Mouse (Mus musculus): ENCODE results near the gene Nup214. TPM values are rescaled to one million over a fixed set of nuclear protein-coding genes. Genes with fewer than 3 reads are reported as not detected.

The Nup214 gene
- total and polyA plus RNA-seq, 2 experiments: 5.3 to 11.5 TPM

GRCm38 (mm10) chr2:32019704-32020103 is 45.5 kb downstream of the Nup214 start:
- H3K36me3 ChIP-seq (ENCODE audit: control insufficient read depth, insufficient read depth, low read length): peaks cover 41% of the 10 kb centered on the region
- no peak overlapping the region for H3K9ac ChIP-seq (ENCODE audit: low read depth, low read length)
- no peak for TF ChIP-seq CTCF (IDR thresholded peaks at IDR 0.05; ENCODE audit: low read depth, low read length)
- TF ChIP-seq POLR2A (IDR thresholded peaks at IDR 0.05; ENCODE audit: extremely low read depth, insufficient read depth, low read length): no peak
- no peak overlapping the region for H3K27ac ChIP-seq (replicated peaks; ENCODE audit: insufficient read depth, low read depth, low read length)
- no peaks in the 10 kb centered on the region for H3K27me3 ChIP-seq (ENCODE audit: control insufficient read depth, insufficient read depth, low read length)
- no peak overlapping the region for H3K4me3 ChIP-seq (ENCODE audit: insufficient read depth, low read depth, low read length)
- no peaks in the 10 kb centered on the region for H3K79me2 ChIP-seq (ENCODE audit: control insufficient read depth, insufficient read depth, low read length)
- no peak for DNase-seq (ENCODE audit: extremely low read depth, low read depth, low spot score)
- WGBS: 55% methylated on average over 4 of the region's 4 CpGs
- H3K4me1 ChIP-seq (ENCODE audit: control insufficient read depth, insufficient read depth, low read length): no peaks in the 10 kb centered on the region

GRCm38 (mm10) chr2:32020229-32020628 is 46.0 kb downstream of the Nup214 start:
- H3K79me2 ChIP-seq (ENCODE audit: control insufficient read depth, insufficient read depth, low read length): no peaks in the 10 kb centered on the region
- H3K4me3 ChIP-seq (ENCODE audit: insufficient read depth, low read depth, low read length): no peak overlapping the region
- H3K4me1 ChIP-seq (ENCODE audit: control insufficient read depth, insufficient read depth, low read length): no peaks in the 10 kb centered on the region
- no peaks in the 10 kb centered on the region for H3K27me3 ChIP-seq (ENCODE audit: control insufficient read depth, insufficient read depth, low read length)
- DNase-seq (ENCODE audit: extremely low read depth, low read depth, low spot score): no peak
- H3K27ac ChIP-seq (replicated peaks; ENCODE audit: insufficient read depth, low read depth, low read length): no peak overlapping the region
- H3K36me3 ChIP-seq (ENCODE audit: control insufficient read depth, insufficient read depth, low read length): peaks cover 42% of the 10 kb centered on the region
- no peak overlapping the region for H3K9ac ChIP-seq (ENCODE audit: low read depth, low read length)
- WGBS: 93% methylated on average over 5 of the region's 5 CpGs
- TF ChIP-seq POLR2A (IDR thresholded peaks at IDR 0.05; ENCODE audit: extremely low read depth, insufficient read depth, low read length): no peak
- TF ChIP-seq CTCF (IDR thresholded peaks at IDR 0.05; ENCODE audit: low read depth, low read length): no peak

- peaks cover 47% of the 10 kb centered on the region for H3K36me3 ChIP-seq (ENCODE audit: control insufficient read depth, insufficient read depth, low read length)
These were observed 50.1 kb downstream of the Nup214 start for GRCm38 (mm10) chr2:32024372-32024771.

GRCm38 (mm10) chr2:32029636-32030035 is 55.4 kb downstream of the Nup214 start:
- no peak overlapping the region for H3K9ac ChIP-seq (ENCODE audit: low read depth, low read length)
- peaks cover 52% of the 10 kb centered on the region for H3K36me3 ChIP-seq (ENCODE audit: control insufficient read depth, insufficient read depth, low read length)
- DNase-seq (ENCODE audit: extremely low read depth, low read depth, low spot score): no peak
- WGBS: 95% methylated on average over 3 of the region's 3 CpGs
- no peaks in the 10 kb centered on the region for H3K27me3 ChIP-seq (ENCODE audit: control insufficient read depth, insufficient read depth, low read length)
- no peak overlapping the region for H3K4me3 ChIP-seq (ENCODE audit: insufficient read depth, low read depth, low read length)
- TF ChIP-seq POLR2A (IDR thresholded peaks at IDR 0.05; ENCODE audit: extremely low read depth, insufficient read depth, low read length) (no peak), CTCF (IDR thresholded peaks at IDR 0.05; ENCODE audit: low read depth, low read length) (no peak)
- H3K4me1 ChIP-seq (ENCODE audit: control insufficient read depth, insufficient read depth, low read length): no peaks in the 10 kb centered on the region
- no peaks in the 10 kb centered on the region for H3K79me2 ChIP-seq (ENCODE audit: control insufficient read depth, insufficient read depth, low read length)
- no peak overlapping the region for H3K27ac ChIP-seq (replicated peaks; ENCODE audit: insufficient read depth, low read depth, low read length)

More at GRCm38 (mm10) chr2:32024372-32024771, 50.1 kb downstream of the Nup214 start:
- Histone ChIP-seq H3K4me3 (ENCODE audit: insufficient read depth, low read depth, low read length) (no peak overlapping the region), H3K79me2 (ENCODE audit: control insufficient read depth, insufficient read depth, low read length) (no peaks in the 10 kb centered on the region), H3K4me1 (ENCODE audit: control insufficient read depth, insufficient read depth, low read length) (no peaks in the 10 kb centered on the region), H3K27me3 (ENCODE audit: control insufficient read depth, insufficient read depth, low read length) (no peaks in the 10 kb centered on the region), H3K27ac (replicated peaks; ENCODE audit: insufficient read depth, low read depth, low read length) (no peak overlapping the region), H3K9ac (ENCODE audit: low read depth, low read length) (no peak overlapping the region)
- 96% methylated on average over 4 of the region's 4 CpGs for WGBS
- no peak for DNase-seq (ENCODE audit: extremely low read depth, low read depth, low spot score)
- TF ChIP-seq POLR2A (IDR thresholded peaks at IDR 0.05; ENCODE audit: extremely low read depth, insufficient read depth, low read length): no peak
- TF ChIP-seq CTCF (IDR thresholded peaks at IDR 0.05; ENCODE audit: low read depth, low read length): no peak

GRCm38 (mm10) chr2:32033436-32033835 is 59.2 kb downstream of the Nup214 start:
- DNase-seq (ENCODE audit: extremely low read depth, low read depth, low spot score): no peak
- WGBS: 99% methylated on average over 6 of the region's 6 CpGs
- H3K4me1 ChIP-seq (ENCODE audit: control insufficient read depth, insufficient read depth, low read length): no peaks in the 10 kb centered on the region
- H3K79me2 ChIP-seq (ENCODE audit: control insufficient read depth, insufficient read depth, low read length): no peaks in the 10 kb centered on the region
- no peaks in the 10 kb centered on the region for H3K27me3 ChIP-seq (ENCODE audit: control insufficient read depth, insufficient read depth, low read length)
- no peak overlapping the region for H3K9ac ChIP-seq (ENCODE audit: low read depth, low read length)
- no peak overlapping the region for H3K4me3 ChIP-seq (ENCODE audit: insufficient read depth, low read depth, low read length)
- no peak overlapping the region for H3K27ac ChIP-seq (replicated peaks; ENCODE audit: insufficient read depth, low read depth, low read length)
- H3K36me3 ChIP-seq (ENCODE audit: control insufficient read depth, insufficient read depth, low read length): peaks cover 44% of the 10 kb centered on the region
- TF ChIP-seq POLR2A (IDR thresholded peaks at IDR 0.05; ENCODE audit: extremely low read depth, insufficient read depth, low read length): no peak
- no peak for TF ChIP-seq CTCF (IDR thresholded peaks at IDR 0.05; ENCODE audit: low read depth, low read length)

- H3K4me1 ChIP-seq (ENCODE audit: control insufficient read depth, insufficient read depth, low read length): no peaks in the 10 kb centered on the region
- H3K9ac ChIP-seq (ENCODE audit: low read depth, low read length): no peak overlapping the region
- TF ChIP-seq CTCF (IDR thresholded peaks at IDR 0.05; ENCODE audit: low read depth, low read length) (no peak), POLR2A (IDR thresholded peaks at IDR 0.05; ENCODE audit: extremely low read depth, insufficient read depth, low read length) (no peak)
- no peaks in the 10 kb centered on the region for H3K79me2 ChIP-seq (ENCODE audit: control insufficient read depth, insufficient read depth, low read length)
- peaks cover 43% of the 10 kb centered on the region for H3K36me3 ChIP-seq (ENCODE audit: control insufficient read depth, insufficient read depth, low read length)
- DNase-seq (ENCODE audit: extremely low read depth, low read depth, low spot score): no peak
- no peak overlapping the region for H3K27ac ChIP-seq (replicated peaks; ENCODE audit: insufficient read depth, low read depth, low read length)
- WGBS: 94% methylated on average over 6 of the region's 6 CpGs
- H3K4me3 ChIP-seq (ENCODE audit: insufficient read depth, low read depth, low read length): no peak overlapping the region
- H3K27me3 ChIP-seq (ENCODE audit: control insufficient read depth, insufficient read depth, low read length): no peaks in the 10 kb centered on the region
These were observed 60.0 kb downstream of the Nup214 start for GRCm38 (mm10) chr2:32034206-32034605.
